Mouse (Mus musculus): ENCODE measurements around the gene Vps33b. TPM values are rescaled to one million over a fixed set of nuclear protein-coding genes. Genes with fewer than 3 reads are reported as not detected.
A peak's percentile ranks its signal among the peaks of the same experiment; 100 is the strongest.

The Vps33b gene
- polyA plus RNA-seq, 1 experiment from 2014 or later: 21.9 TPM

DNA sequence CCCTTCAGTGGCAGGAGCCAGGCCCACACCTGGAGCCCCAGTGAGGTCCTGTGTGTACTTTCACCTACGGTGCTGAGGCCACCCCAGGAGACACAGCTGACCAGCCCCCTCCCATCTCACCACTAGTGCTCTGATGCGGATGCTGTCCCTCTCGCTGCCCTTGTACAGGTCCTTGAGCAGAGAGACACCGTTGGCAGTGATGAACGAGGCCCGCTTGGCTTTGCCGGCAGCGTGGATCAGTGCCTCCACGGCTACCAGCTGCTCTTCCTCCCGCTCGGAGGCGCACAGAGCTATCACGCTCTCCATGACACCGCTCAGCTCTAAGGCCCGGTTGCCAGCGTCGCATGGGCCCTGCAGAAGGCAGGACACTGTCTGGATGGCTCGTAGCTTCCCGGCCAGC, 62.0 kb downstream of the Vps33b start:
- H3K27me3 ChIP-seq (ENCODE audit: control insufficient read depth, insufficient read depth, low read length): no peaks in the 10 kb centered on the region
- H3K4me3 ChIP-seq (replicated peaks; ENCODE audit: low read depth, low read length): no peak overlapping the region
- no peaks in the 10 kb centered on the region for H3K9me3 ChIP-seq (ENCODE audit: control insufficient read depth, low read length)
- no peaks in the 10 kb centered on the region for H3K4me1 ChIP-seq (ENCODE audit: control insufficient read depth, insufficient read depth, low read length)
- 98% methylated on average over 19 of the region's 19 CpGs for WGBS
- no peak for DNase-seq
- H3K27ac ChIP-seq (replicated peaks; ENCODE audit: low read depth, low read length): no peak overlapping the region
- no peak for ATAC-seq (ENCODE audit: low FRiP score, low TSS enrichment)
- H3K9ac ChIP-seq (replicated peaks; ENCODE audit: low read length): no peak overlapping the region
- no peak overlapping the region for H3K4me2 ChIP-seq (ENCODE audit: low read length)
- H3K36me3 ChIP-seq (ENCODE audit: control insufficient read depth, insufficient read depth, low read length): peaks cover 100% of the 10 kb centered on the region

DNA sequence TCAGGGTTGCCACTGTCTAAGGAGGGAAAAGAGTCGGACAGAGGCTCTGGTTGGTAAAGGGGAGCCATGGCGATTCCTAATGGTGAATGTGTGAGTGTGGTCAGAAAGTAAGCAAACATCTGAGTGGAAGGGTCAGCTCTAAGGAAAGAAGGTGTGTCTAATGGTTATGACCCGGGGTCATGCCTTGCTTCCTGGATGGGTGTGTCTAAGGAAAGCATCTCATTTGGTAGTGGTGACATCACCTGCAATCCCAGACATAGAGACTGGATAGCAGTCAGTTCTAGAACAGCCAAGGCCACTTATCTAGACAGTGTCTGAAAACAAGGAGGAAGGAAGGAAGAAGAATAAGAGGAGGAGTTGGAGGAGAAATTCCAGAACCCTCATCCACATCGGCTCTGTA, 65.4 kb downstream of the Vps33b start:
- no peak for DNase-seq
- no peak overlapping the region for H3K27ac ChIP-seq (replicated peaks; ENCODE audit: low read depth, low read length)
- peaks cover 12% of the 10 kb centered on the region for H3K4me1 ChIP-seq (ENCODE audit: control insufficient read depth, insufficient read depth, low read length)
- no peak for ATAC-seq (ENCODE audit: low FRiP score, low TSS enrichment)
- no peak overlapping the region for H3K4me2 ChIP-seq (ENCODE audit: low read length)
- H3K36me3 ChIP-seq (ENCODE audit: control insufficient read depth, insufficient read depth, low read length): peaks cover 74% of the 10 kb centered on the region
- H3K9me3 ChIP-seq (ENCODE audit: control insufficient read depth, low read length): no peaks in the 10 kb centered on the region
- 95% methylated on average over 4 of the region's 4 CpGs for WGBS
- no peak overlapping the region for H3K4me3 ChIP-seq (replicated peaks; ENCODE audit: low read depth, low read length)
- H3K27me3 ChIP-seq (ENCODE audit: control insufficient read depth, insufficient read depth, low read length): no peaks in the 10 kb centered on the region
- H3K9ac ChIP-seq (replicated peaks; ENCODE audit: low read length): no peak overlapping the region

DNA sequence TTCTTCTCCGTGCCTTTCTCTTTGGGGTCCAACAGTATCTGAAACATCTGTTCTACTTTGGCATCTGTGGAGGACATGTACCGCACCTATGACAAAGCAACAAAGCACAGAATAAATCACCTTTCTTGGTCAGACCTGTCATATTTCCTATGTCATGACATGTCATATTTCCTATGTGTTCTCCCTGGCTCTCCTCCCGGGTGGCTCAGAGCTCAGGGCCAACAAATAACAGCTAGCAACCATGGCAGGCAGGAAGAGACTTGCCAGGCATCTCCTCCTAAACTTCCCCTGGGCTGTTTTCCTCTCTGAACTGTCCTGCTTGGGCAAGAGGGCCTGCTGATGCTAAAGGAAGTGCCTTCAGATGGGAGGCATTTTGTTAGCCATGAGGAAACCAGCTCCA, 67.5 kb downstream of the Vps33b start:
- peaks cover 54% of the 10 kb centered on the region for H3K36me3 ChIP-seq (ENCODE audit: control insufficient read depth, insufficient read depth, low read length)
- ATAC-seq (ENCODE audit: low FRiP score, low TSS enrichment): no peak
- H3K4me2 ChIP-seq (ENCODE audit: low read length): 0 out of 2 replicates have a peak overlapping the region, but pooled peaks have one; percentile 9
- H3K4me3 ChIP-seq (replicated peaks; ENCODE audit: low read depth, low read length): no peak overlapping the region
- no peak for DNase-seq
- H3K27me3 ChIP-seq (ENCODE audit: control insufficient read depth, insufficient read depth, low read length): no peaks in the 10 kb centered on the region
- peaks cover 21% of the 10 kb centered on the region for H3K4me1 ChIP-seq (ENCODE audit: control insufficient read depth, insufficient read depth, low read length)
- no peak overlapping the region for H3K27ac ChIP-seq (replicated peaks; ENCODE audit: low read depth, low read length)
- H3K9ac ChIP-seq (replicated peaks; ENCODE audit: low read length): no peak overlapping the region
- WGBS: 92% methylated on average over 3 of the region's 3 CpGs
- no peaks in the 10 kb centered on the region for H3K9me3 ChIP-seq (ENCODE audit: control insufficient read depth, low read length)

DNA sequence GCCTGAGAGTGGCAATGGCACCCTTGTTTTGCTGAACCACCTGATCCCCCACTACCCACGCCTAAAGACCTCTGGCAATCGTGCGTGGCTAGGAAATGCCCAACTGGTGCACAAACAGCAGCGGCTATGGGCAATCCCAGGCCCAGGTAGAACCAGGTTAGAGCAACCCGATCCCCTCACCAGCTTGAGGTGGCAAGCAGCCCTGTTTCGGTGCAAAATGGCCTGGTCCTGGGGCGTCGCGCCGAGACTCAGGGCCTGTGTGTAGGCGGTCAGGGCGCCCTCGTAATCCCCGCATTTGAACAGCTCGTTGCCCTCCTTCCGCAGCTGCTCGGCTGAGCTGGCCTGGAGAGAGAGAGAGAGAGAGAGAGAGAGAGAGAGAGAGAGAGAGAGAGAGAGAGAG, 69.9 kb downstream of the Vps33b start:
- Histone ChIP-seq H3K27ac (replicated peaks; ENCODE audit: low read depth, low read length) (peak overlapping the region; percentile 76), H3K9me3 (ENCODE audit: control insufficient read depth, low read length) (no peaks in the 10 kb centered on the region), H3K36me3 (ENCODE audit: control insufficient read depth, insufficient read depth, low read length) (peaks cover 29% of the 10 kb centered on the region), H3K4me1 (ENCODE audit: control insufficient read depth, insufficient read depth, low read length) (peaks cover 35% of the 10 kb centered on the region), H3K4me2 (ENCODE audit: low read length) (peak overlapping the region; percentile 88), H3K4me3 (replicated peaks; ENCODE audit: low read depth, low read length) (peak overlapping the region; percentile 58), H3K9ac (replicated peaks; ENCODE audit: low read length) (peak overlapping the region; percentile 78), H3K27me3 (ENCODE audit: control insufficient read depth, insufficient read depth, low read length) (no peaks in the 10 kb centered on the region)
- ATAC-seq (ENCODE audit: low FRiP score, low TSS enrichment): no peak
- peak; percentile 62 for DNase-seq
- 8% methylated on average over 17 of the region's 17 CpGs for WGBS

DNA sequence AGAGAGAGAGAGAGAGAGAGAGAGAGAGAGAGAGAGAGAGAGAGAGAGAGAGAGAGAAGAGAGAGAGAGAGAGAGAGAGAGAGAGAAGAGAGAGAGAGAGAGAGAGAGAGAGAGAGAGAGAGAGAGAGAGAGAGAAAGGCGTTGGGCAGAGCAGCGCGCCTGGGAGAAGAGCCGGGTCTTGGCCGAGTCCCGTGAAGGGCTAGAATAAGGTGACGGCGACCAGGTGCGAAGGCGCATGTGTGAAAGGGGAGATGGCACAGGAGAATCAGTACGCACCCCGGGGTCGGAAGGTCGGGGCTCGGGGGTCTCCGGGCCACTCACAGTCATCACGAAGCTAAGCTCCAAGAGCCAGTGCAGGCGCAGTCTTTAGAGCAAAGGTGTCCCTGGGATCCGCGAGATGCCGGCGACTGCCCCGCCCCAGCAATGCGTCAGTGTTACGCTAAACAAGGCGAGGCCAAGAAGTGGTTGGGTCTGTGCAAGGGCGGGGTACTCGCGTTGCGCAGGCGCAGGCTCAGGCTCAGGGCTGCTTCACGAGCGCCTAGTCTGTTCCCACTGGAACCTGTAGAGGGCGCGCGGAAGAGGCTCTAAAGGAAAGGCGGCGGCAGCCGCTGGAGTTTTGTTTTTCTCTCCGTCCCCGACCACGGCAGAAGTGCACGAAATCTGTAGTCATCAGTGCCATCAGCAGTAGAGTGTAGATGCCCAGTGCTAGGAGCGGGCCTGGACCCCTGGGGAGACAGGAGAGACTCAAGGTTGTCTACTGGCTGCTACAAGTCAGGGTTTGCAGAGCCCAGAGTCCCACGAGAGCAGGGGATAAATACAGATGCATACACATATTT, 70.6 kb downstream of the Vps33b start:
- DNase-seq: peak; percentile 99
- peak; percentile 95 for ATAC-seq (ENCODE audit: low FRiP score, low TSS enrichment)
- Histone ChIP-seq H3K27ac (replicated peaks; ENCODE audit: low read depth, low read length) (peak overlapping the region; percentile 91), H3K36me3 (ENCODE audit: control insufficient read depth, insufficient read depth, low read length) (peaks cover 23% of the 10 kb centered on the region), H3K4me2 (ENCODE audit: low read length) (peak overlapping the region; percentile 88), H3K4me1 (ENCODE audit: control insufficient read depth, insufficient read depth, low read length) (peaks cover 35% of the 10 kb centered on the region), H3K27me3 (ENCODE audit: control insufficient read depth, insufficient read depth, low read length) (no peaks in the 10 kb centered on the region), H3K9me3 (ENCODE audit: control insufficient read depth, low read length) (no peaks in the 10 kb centered on the region), H3K9ac (replicated peaks; ENCODE audit: low read length) (peak overlapping the region; percentile 78), H3K4me3 (replicated peaks; ENCODE audit: low read depth, low read length) (peak overlapping the region; percentile 58)
- under 1% methylated on average over 45 of the region's 45 CpGs for WGBS

DNA sequence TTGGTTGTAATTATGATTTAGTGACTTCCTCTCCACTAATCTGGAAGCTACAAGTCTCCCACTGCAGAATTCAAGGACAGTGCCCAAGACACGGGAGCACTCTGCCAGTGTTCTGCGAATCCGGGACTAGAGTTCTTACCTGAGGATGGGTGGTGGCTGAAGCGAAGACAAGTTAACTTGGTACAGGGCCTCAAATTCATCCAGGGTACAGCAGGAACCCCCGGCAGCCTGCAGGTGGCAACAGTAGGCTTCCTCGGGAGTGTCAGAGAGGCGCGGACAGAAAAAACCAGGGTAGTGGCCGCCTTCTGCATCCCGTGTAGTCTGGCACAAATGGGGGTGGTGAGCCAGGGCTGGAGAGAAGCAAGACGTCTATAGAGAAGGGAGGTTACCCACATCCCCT, 71.3 kb downstream of the Vps33b start, which contains the start of gene Unc45a:
Gene Unc45a, minus strand, starts transcription at position 213 of the 400 bp plus-strand sequence.
- H3K4me1 ChIP-seq (ENCODE audit: control insufficient read depth, insufficient read depth, low read length): peaks cover 35% of the 10 kb centered on the region
- ATAC-seq (ENCODE audit: low FRiP score, low TSS enrichment) (peak; percentile 60), DNase-seq (peak; percentile 81)
- H3K27ac ChIP-seq (replicated peaks; ENCODE audit: low read depth, low read length): peak within 1 kb of the TSS; percentile 91
- H3K4me2 ChIP-seq (ENCODE audit: low read length): peak within 1 kb of the TSS; percentile 88
- no peaks in the 10 kb centered on the region for H3K9me3 ChIP-seq (ENCODE audit: control insufficient read depth, low read length)
- 4% methylated on average over 11 of the region's 11 CpGs for WGBS
- peak within 1 kb of the TSS; percentile 58 for H3K4me3 ChIP-seq (replicated peaks; ENCODE audit: low read depth, low read length)
- no peaks in the 10 kb centered on the region for H3K27me3 ChIP-seq (ENCODE audit: control insufficient read depth, insufficient read depth, low read length)
- H3K36me3 ChIP-seq (ENCODE audit: control insufficient read depth, insufficient read depth, low read length): peaks cover 15% of the 10 kb centered on the region
- peak within 1 kb of the TSS; percentile 78 for H3K9ac ChIP-seq (replicated peaks; ENCODE audit: low read length)

Other genes with a start within 250 kb of the Vps33b start
- 17.0 and 17.7 TPM in 2 replicates for gene Zfp710, start 244.8 kb upstream of the Vps33b start, polyA plus RNA-seq (2014; fragmentation: Nextera tagmentation; extraction: Ambion mirVana)
- 203 and 232 TPM in 2 replicates for gene Idh2, start 154.3 kb upstream of the Vps33b start, polyA plus RNA-seq (2014; fragmentation: Nextera tagmentation; extraction: Ambion mirVana)
- 19.8 and 21.9 TPM in 2 replicates for gene Sema4b, start 82.8 kb upstream of the Vps33b start, polyA plus RNA-seq (2014; fragmentation: Nextera tagmentation; extraction: Ambion mirVana)
- gene Cib1, start 36.8 kb upstream of the Vps33b start, polyA plus RNA-seq (2014; fragmentation: Nextera tagmentation; extraction: Ambion mirVana): 24.2 and 26.7 TPM in 2 replicates
- 4.0 TPM in 2 replicates for gene Gdpgp1, start 36.8 kb upstream of the Vps33b start, polyA plus RNA-seq (2014; fragmentation: Nextera tagmentation; extraction: Ambion mirVana)
- 1.2 and 2.2 TPM in 2 replicates for gene Ttll13, start 23.3 kb upstream of the Vps33b start, polyA plus RNA-seq (2014; fragmentation: Nextera tagmentation; extraction: Ambion mirVana)
- 67.3 and 70.8 TPM in 2 replicates for gene Ngrn, start 8.4 kb upstream of the Vps33b start, polyA plus RNA-seq (2014; fragmentation: Nextera tagmentation; extraction: Ambion mirVana)
- gene Prc1, start 24.8 kb downstream of the Vps33b start, polyA plus RNA-seq (2014; fragmentation: Nextera tagmentation; extraction: Ambion mirVana): 25.4 and 47.7 TPM in 2 replicates
- gene Rccd1, start 54.8 kb downstream of the Vps33b start, polyA plus RNA-seq (2014; fragmentation: Nextera tagmentation; extraction: Ambion mirVana): 14.6 and 16.5 TPM in 2 replicates
- gene Unc45a, start 71.4 kb downstream of the Vps33b start, polyA plus RNA-seq (2014; fragmentation: Nextera tagmentation; extraction: Ambion mirVana): 42.7 and 43.7 TPM in 2 replicates
- 28.7 and 34.8 TPM in 2 replicates for gene Hddc3, start 73.5 kb downstream of the Vps33b start, polyA plus RNA-seq (2014; fragmentation: Nextera tagmentation; extraction: Ambion mirVana)
- 18.1 and 19.5 TPM in 2 replicates for gene Man2a2, start 101.7 kb downstream of the Vps33b start, polyA plus RNA-seq (2014; fragmentation: Nextera tagmentation; extraction: Ambion mirVana)
- gene Fes, start 118.3 kb downstream of the Vps33b start, polyA plus RNA-seq (2014; fragmentation: Nextera tagmentation; extraction: Ambion mirVana): 1.6 and 3.2 TPM in 2 replicates
- gene Furin, start 135.8 kb downstream of the Vps33b start, polyA plus RNA-seq (2014; fragmentation: Nextera tagmentation; extraction: Ambion mirVana): 4.6 and 4.9 TPM in 2 replicates

All from midbrain, embryonic 14.5 days (tissue).